Mouse (Mus musculus): ENCODE data around the gene Spint2.

- TF ChIP-seq POLR2A (IDR thresholded peaks at IDR 0.05; ENCODE audit: insufficient read depth, low read depth, low read length) (no peak), CTCF (IDR thresholded peaks at IDR 0.05) (peak; percentile 53)
Measured at GRCm38 (mm10) chr7:29281201-29282073, at the start of gene Spint2.
